Mouse (Mus musculus): Measurements from ENCODE around the gene Adra2c. TPM values are rescaled to one million over a fixed set of nuclear protein-coding genes. Genes with fewer than 3 reads are reported as not detected.

The Adra2c gene
- polyA plus RNA-seq (2012; rRNA removed): not detected in 2 replicates

GRCm38 (mm10) chr5:35278019-35278418 is at the start of gene Adra2c:
Adra2c (plus strand) TSS chr5:35278319.

Other genes starting within 250 kb of the Adra2c start
- gene Hgfac, start 236.8 kb upstream of the Adra2c start, polyA plus RNA-seq (2012; rRNA removed): 71.6 and 80.4 TPM in 2 replicates
- gene Dok7, start 221.6 kb upstream of the Adra2c start, polyA plus RNA-seq (2012; rRNA removed): 0.02 and 0.19 TPM in 2 replicates
- 25.2 and 25.6 TPM in 2 replicates for gene Lrpap1, start 172.6 kb upstream of the Adra2c start, polyA plus RNA-seq (2012; rRNA removed)
- gene Hmx1, start 110.8 kb downstream of the Adra2c start, polyA plus RNA-seq (2012; rRNA removed): not detected in 2 replicates
- gene Cpz, start 247.4 kb downstream of the Adra2c start, polyA plus RNA-seq (2012; rRNA removed): 0.74 and 0.95 TPM in 2 replicates